Comparison of ENCODE assay signal across 2 mouse cellular contexts in the genomic region with DNA sequence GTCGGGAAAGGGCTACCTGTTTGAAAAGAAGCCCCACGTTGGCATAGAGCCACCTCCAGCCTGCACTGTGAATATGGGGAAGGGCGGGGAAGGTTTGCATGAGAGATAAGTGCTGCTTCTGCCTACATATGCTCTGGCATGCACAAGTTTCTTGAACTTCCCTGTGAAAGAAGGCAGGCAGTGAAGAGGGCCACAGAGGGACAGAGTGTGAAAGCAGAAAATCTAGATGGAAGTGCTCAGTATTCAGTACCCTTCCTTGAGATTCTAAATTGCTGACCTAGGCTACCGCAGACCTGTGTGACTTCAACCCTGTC.
TF ChIP-seq lines count a peak whose summit lies in the region.

No protein-coding gene starts in this region.

TF ChIP-seq in CH12.LX, 34 proteins besides CTCF, POLR2A, EP300 and RAD21 (continued from another document):
- no peak for TF ChIP-seq MAX (IDR thresholded peaks at IDR 0.05; ENCODE audit: low read length)
- no peak for TF ChIP-seq TBP (conservative IDR thresholded peaks at IDR 0.05; ENCODE audit: low read depth, low read length)
- no peak for TF ChIP-seq NRF1 (IDR thresholded peaks at IDR 0.05; ENCODE audit: low read depth, low read length)
- TF ChIP-seq NELFE (IDR thresholded peaks at IDR 0.05; ENCODE audit: low read depth, low read length) = no peak
- TF ChIP-seq TCF12 (IDR thresholded peaks at IDR 0.05; ENCODE audit: low read depth, low read length) = no peak
- TF ChIP-seq GABPA (IDR thresholded peaks at IDR 0.05; ENCODE audit: insufficient replicate concordance, low read depth, low read length) = no peak
- no peak for TF ChIP-seq USF2 (conservative IDR thresholded peaks at IDR 0.05; ENCODE audit: low read depth, low read length)
- no peak for TF ChIP-seq SMC3 (IDR thresholded peaks at IDR 0.05; ENCODE audit: low read depth, low read length)
- no peak for TF ChIP-seq MYC (IDR thresholded peaks at IDR 0.05; ENCODE audit: low read depth, low read length)
- TF ChIP-seq ZC3H11A (IDR thresholded peaks at IDR 0.05; ENCODE audit: low read depth, low read length) = no peak
- TF ChIP-seq CHD2 (IDR thresholded peaks at IDR 0.05; ENCODE audit: low read length) = no peak
- no peak for TF ChIP-seq ZMIZ1 (IDR thresholded peaks at IDR 0.05; ENCODE audit: low read depth, low read length)
- no peak for TF ChIP-seq ELF1 (IDR thresholded peaks at IDR 0.05; ENCODE audit: low read depth, low read length)

TF ChIP-seq in MEL, 35 proteins besides CTCF, POLR2A, EP300 and RAD21 (continued from another document):
- TF ChIP-seq NRF1 (IDR thresholded peaks at IDR 0.05; ENCODE audit: insufficient read depth, low read depth, low read length, poor library complexity, severe bottlenecking) (no peak), MAX (IDR thresholded peaks at IDR 0.05; ENCODE audit: low read length) (no peak), TBP (IDR thresholded peaks at IDR 0.05; ENCODE audit: low read depth, low read length) (no peak)
